Mouse (Mus musculus) stomach, postnatal 0 days (tissue): ENCODE data around the gene Atp8b3.

Experiments used
- CTCF ChIP-seq: IDR thresholded peaks from 2 replicates; pipeline ENCODE4 v1.5.1; 2016; ENCODE audit warnings: antibody characterized with exemption, low read depth, mild to moderate bottlenecking, moderate library complexity
- EP300 ChIP-seq: optimal IDR thresholded peaks from 2 replicates; pipeline ENCODE3; 2016; ENCODE audit warnings: antibody characterized with exemption

GRCm38 (mm10) chr10:80569664-80570066 lies 30.7 kb upstream of the Atp8b3 start:
- 0 out of 2 replicates have a peak, but pooled peaks have one; percentile 1 for TF ChIP-seq CTCF
- no peak for TF ChIP-seq EP300
